Mouse (Mus musculus) liver, embryonic 11.5 days (tissue): ENCODE data around the gene Slc25a47. TPM values are rescaled to one million over a fixed set of nuclear protein-coding genes. Genes with fewer than 3 reads are reported as not detected.
"Not testable (repeated sequence)": the region's sequence is repeated elsewhere in the genome, so short reads cannot be mapped to it uniquely, and the experiment has no call there.

ENCODE experiments used
- ATAC-seq: fragments of 200-750 bp; cut with Nextera tagmentation; replicated peaks from 2 replicates; pipeline ENCODE4 v1.8.0; 2017; ENCODE audit warnings: moderate number of reproducible peaks, mild to moderate bottlenecking, moderate TSS enrichment, moderate library complexity; ENCODE audit not compliant: low FRiP score
- DNase-seq: peaks from one replicate; pipeline ENCODE4 v3.0.0-alpha.2; 2017; ENCODE audit warnings: low spot score
- H3K27ac ChIP-seq: fragments of 300-500 bp; sonication (generic); 2 replicates; pipeline ENCODE4 v1.5.1; 2014; ENCODE audit warnings: mild to moderate bottlenecking, low read depth, low read length, control low read depth
- H3K27me3 ChIP-seq: fragments of 300-500 bp; sonication (generic); replicated peaks from 2 replicates; pipeline ENCODE4 v1.6.1; 2014; ENCODE audit warnings: low read length, mixed read lengths; ENCODE audit not compliant: control insufficient read depth, insufficient read depth
- H3K36me3 ChIP-seq: fragments of 300-500 bp; sonication (generic); 2 replicates; pipeline ENCODE4 v1.6.1; 2014; ENCODE audit warnings: mild to moderate bottlenecking, low read length, moderate library complexity, mixed read lengths; ENCODE audit not compliant: control insufficient read depth, insufficient read depth
- H3K4me1 ChIP-seq: fragments of 300-500 bp; sonication (generic); replicated peaks from 2 replicates; pipeline ENCODE4 v1.6.1; 2014; ENCODE audit warnings: low read length, mixed read lengths; ENCODE audit not compliant: control insufficient read depth, insufficient read depth
- H3K4me2 ChIP-seq: fragments of 300-500 bp; sonication (generic); 2 replicates; pipeline ENCODE4 v1.6.1; 2014; ENCODE audit warnings: mild to moderate bottlenecking, control low read depth, moderate library complexity
- H3K4me3 ChIP-seq: fragments of 300-500 bp; sonication (generic); 2 replicates; pipeline ENCODE4 v1.5.1; 2014; ENCODE audit warnings: low read depth, low read length, control low read depth
- H3K9ac ChIP-seq: fragments of 300-500 bp; sonication (generic); 2 replicates; pipeline ENCODE4 v1.6.1; 2014; ENCODE audit warnings: low read depth, low read length, control low read depth
- H3K9me3 ChIP-seq: fragments of 300-500 bp; sonication (generic); 2 replicates; pipeline ENCODE4 v1.6.1; 2016; ENCODE audit warnings: low read length, inconsistent platforms, mixed read lengths; ENCODE audit not compliant: control insufficient read depth
- WGBS: fragments of 180-500 bp; shearing (Covaris S2); extraction: QIAGEN DNeasy Blood & Tissue Kit; methylation state at CpG from one replicate; pipeline ENCODE4 v1.1.7; 2014; 5-methylcytosine and 5-hydroxymethylcytosine counted together
- polyA plus RNA-seq: library from polyadenylated mRNA; unstranded; fragments of >200 nt; fragmentation: Nextera tagmentation; extraction: Ambion mirVana; gene quantifications from 2 replicates; pipeline ENCODE4 v1.2.1, GENCODE M21; 2014

Slc25a47 gene
- polyA plus RNA-seq, 1 experiment from 2014 or later: 4.5 TPM

GRCm38 (mm10) chr12:108842663-108843062 is 6.8 kb downstream of the Slc25a47 start:
- Histone ChIP-seq H3K36me3 (peaks cover 24% of the 10 kb centered on the region), H3K9me3 (no peaks in the 10 kb centered on the region), H3K27ac (no peak overlapping the region), H3K4me1 (peaks cover 6% of the 10 kb centered on the region), H3K4me2 (no peak overlapping the region), H3K27me3 (no peaks in the 10 kb centered on the region), H3K4me3 (no peak overlapping the region), H3K9ac (no peak overlapping the region)
- ATAC-seq (no peak), DNase-seq (no peak)
- WGBS: 80% methylated on average over 7 of the region's 7 CpGs

- H3K36me3 ChIP-seq: peaks cover 10% of the 10 kb centered on the region; the same call in 1 of the 2 replicates
- ATAC-seq, H3K27ac ChIP-seq, H3K9me3 ChIP-seq, H3K27me3 ChIP-seq, H3K4me2 ChIP-seq, H3K9ac ChIP-seq, DNase-seq, H3K4me3 ChIP-seq: not testable (repeated sequence)
- H3K4me1 ChIP-seq: peaks cover 10% of the 10 kb centered on the region
- WGBS: 88% methylated on average over 3 of the region's 3 CpGs
Measured at GRCm38 (mm10) chr12:108848033-108848432, 12.2 kb downstream of the Slc25a47 start.

- H3K27ac ChIP-seq: no peak overlapping the region
- H3K27me3 ChIP-seq: no peaks in the 10 kb centered on the region
- H3K4me2 ChIP-seq: no peak overlapping the region
- H3K9me3 ChIP-seq: no peaks in the 10 kb centered on the region
- ATAC-seq: no peak
- no peak overlapping the region for H3K4me3 ChIP-seq
- DNase-seq: no peak
- H3K36me3 ChIP-seq: peaks cover 4% of the 10 kb centered on the region; the same call in 1 of the 2 replicates
- H3K9ac ChIP-seq: no peak overlapping the region
- H3K4me1 ChIP-seq: peaks cover 10% of the 10 kb centered on the region
- 80% methylated on average over 4 of the region's 4 CpGs for WGBS
Measured at GRCm38 (mm10) chr12:108849488-108850022, 13.7 kb downstream of the Slc25a47 start.

GRCm38 (mm10) chr12:108850129-108850528 is 14.3 kb downstream of the Slc25a47 start:
- Histone ChIP-seq H3K36me3 (no peaks in the 10 kb centered on the region), H3K9me3 (no peaks in the 10 kb centered on the region), H3K4me1 (peaks cover 10% of the 10 kb centered on the region), H3K4me3 (no peak overlapping the region), H3K27ac (no peak overlapping the region), H3K4me2 (no peak overlapping the region), H3K9ac (no peak overlapping the region), H3K27me3 (no peaks in the 10 kb centered on the region)
- 58% methylated on average over 8 of the region's 8 CpGs for WGBS
- ATAC-seq (peak; percentile 33), DNase-seq (no peak)

- H3K9me3 ChIP-seq: no peaks in the 10 kb centered on the region
- H3K4me1 ChIP-seq: peaks cover 10% of the 10 kb centered on the region
- no peak for ATAC-seq
- no peaks in the 10 kb centered on the region for H3K36me3 ChIP-seq
- 84% methylated on average over 8 of the region's 8 CpGs for WGBS
- DNase-seq: no peak
- no peak overlapping the region for H3K27ac ChIP-seq
- H3K4me3 ChIP-seq: no peak overlapping the region
- no peak overlapping the region; the same call in 1 of the 2 replicates for H3K9ac ChIP-seq
- no peaks in the 10 kb centered on the region for H3K27me3 ChIP-seq
- H3K4me2 ChIP-seq: no peak overlapping the region
Measured at GRCm38 (mm10) chr12:108850886-108851285, 15.0 kb downstream of the Slc25a47 start.

GRCm38 (mm10) chr12:108852822-108853221 is 17.0 kb downstream of the Slc25a47 start:
- Histone ChIP-seq H3K27ac (no peak overlapping the region), H3K4me2 (no peak overlapping the region), H3K4me3 (no peak overlapping the region), H3K36me3 (no peaks in the 10 kb centered on the region), H3K9ac (no peak overlapping the region), H3K4me1 (peaks cover 10% of the 10 kb centered on the region), H3K9me3 (no peaks in the 10 kb centered on the region), H3K27me3 (no peaks in the 10 kb centered on the region)
- no peak for DNase-seq
- WGBS: 87% methylated on average over 8 of the region's 8 CpGs
- ATAC-seq: no peak

- no peak for ATAC-seq
- WGBS: 77% methylated on average over 10 of the region's 10 CpGs
- H3K4me3 ChIP-seq: no peak overlapping the region
- no peak for DNase-seq
- H3K36me3 ChIP-seq: no peaks in the 10 kb centered on the region
- no peaks in the 10 kb centered on the region for H3K27me3 ChIP-seq
- H3K4me1 ChIP-seq: peaks cover 10% of the 10 kb centered on the region
- H3K9ac ChIP-seq: no peak overlapping the region
- no peaks in the 10 kb centered on the region for H3K9me3 ChIP-seq
- H3K27ac ChIP-seq: no peak overlapping the region
- H3K4me2 ChIP-seq: no peak overlapping the region
Measured at GRCm38 (mm10) chr12:108855081-108855480, 19.2 kb downstream of the Slc25a47 start.

GRCm38 (mm10) chr12:108856186-108856585 is 20.3 kb downstream of the Slc25a47 start:
- DNase-seq (no peak), ATAC-seq (no peak)
- Histone ChIP-seq H3K27me3 (no peaks in the 10 kb centered on the region), H3K27ac (no peak overlapping the region), H3K4me1 (peaks cover 5% of the 10 kb centered on the region), H3K36me3 (peaks cover 5% of the 10 kb centered on the region), H3K4me3 (no peak overlapping the region), H3K9me3 (no peaks in the 10 kb centered on the region), H3K4me2 (no peak overlapping the region), H3K9ac (no peak overlapping the region)
- 79% methylated on average over 8 of the region's 8 CpGs for WGBS

- Histone ChIP-seq H3K27me3 (no peaks in the 10 kb centered on the region), H3K9me3 (no peaks in the 10 kb centered on the region), H3K9ac (no peak overlapping the region), H3K4me2 (no peak overlapping the region), H3K4me3 (no peak overlapping the region), H3K27ac (no peak overlapping the region), H3K4me1 (no peaks in the 10 kb centered on the region), H3K36me3 (peaks cover 9% of the 10 kb centered on the region)
- ATAC-seq: no peak
- 88% methylated on average over 7 of the region's 7 CpGs for WGBS
- DNase-seq: no peak
Measured at GRCm38 (mm10) chr12:108857109-108857508, 21.3 kb downstream of the Slc25a47 start.
